Mouse (Mus musculus): ENCODE results near the gene Usp33.

The Usp33 gene

GRCm38 (mm10) chr3:152402671-152403066 lies 56.4 kb downstream of the Usp33 start:
- DNase-seq: no peak

- DNase-seq: no peak
These were observed 57.5 kb downstream of the Usp33 start for GRCm38 (mm10) chr3:152403827-152404226.

GRCm38 (mm10) chr3:152405420-152405819 lies 59.1 kb downstream of the Usp33 start:
- DNase-seq: no peak

GRCm38 (mm10) chr3:152405978-152406640 lies 59.8 kb downstream of the Usp33 start:
- DNase-seq: no peak

- DNase-seq: no peak
These were observed 64.8 kb downstream of the Usp33 start for GRCm38 (mm10) chr3:152410980-152411551.

GRCm38 (mm10) chr3:152412362-152412761 lies 66.1 kb downstream of the Usp33 start:
- no peak for DNase-seq

GRCm38 (mm10) chr3:152428925-152429324 lies 82.6 kb downstream of the Usp33 start:
- no peak for DNase-seq

GRCm38 (mm10) chr3:152432677-152433076 lies 86.4 kb downstream of the Usp33 start:
- no peak for DNase-seq

GRCm38 (mm10) chr3:152435590-152435989 lies 89.3 kb downstream of the Usp33 start:
- DNase-seq: no peak

GRCm38 (mm10) chr3:152438068-152438467 lies 91.8 kb downstream of the Usp33 start:
- DNase-seq: no peak

- DNase-seq: no peak
These were observed 96.5 kb downstream of the Usp33 start for GRCm38 (mm10) chr3:152442795-152443194.
